Mouse (Mus musculus): ENCODE results near the gene Gucy2d.

- TF ChIP-seq RCOR1 (IDR thresholded peaks at IDR 0.05; ENCODE audit: low read depth, low read length) = no peak
- no peak for TF ChIP-seq POLR2A (IDR thresholded peaks at IDR 0.05; ENCODE audit: control insufficient read depth in 1 of 2, insufficient read depth in 1 of 2, low read depth in 1 of 2, low read length in 2 of 2, poor library complexity in 1 of 2)
- no peak for TF ChIP-seq GABPA (IDR thresholded peaks at IDR 0.05; ENCODE audit: low read depth, low read length)
- no peak for TF ChIP-seq TCF12 (IDR thresholded peaks at IDR 0.05; ENCODE audit: low read depth, low read length)
- no peak for TF ChIP-seq CTCF (IDR thresholded peaks at IDR 0.05 in 2 of 3, conservative IDR thresholded peaks at IDR 0.05 in 1 of 3; ENCODE audit: control insufficient read depth in 1 of 3, insufficient read depth in 1 of 3, low read depth in 2 of 3, low read length in 3 of 3, poor library complexity in 1 of 3, severe bottlenecking in 1 of 3)
- TF ChIP-seq EP300 (IDR thresholded peaks at IDR 0.05; ENCODE audit: low read depth in 1 of 2, low read length in 2 of 2) = no peak
- TF ChIP-seq BHLHE40 (IDR thresholded peaks at IDR 0.05; ENCODE audit: borderline replicate concordance, low read depth, low read length) = no peak
- TF ChIP-seq KAT2A (conservative IDR thresholded peaks at IDR 0.05; ENCODE audit: low read depth, low read length) = no peak
- TF ChIP-seq POLR2AphosphoS2 (IDR thresholded peaks at IDR 0.05; ENCODE audit: low read length) = no peak
- TF ChIP-seq RAD21 (IDR thresholded peaks at IDR 0.05; ENCODE audit: low read depth, low read length) = no peak
- no peak for TF ChIP-seq USF1 (IDR thresholded peaks at IDR 0.05; ENCODE audit: low read depth, low read length)
- TF ChIP-seq E2F4 (IDR thresholded peaks at IDR 0.05; ENCODE audit: borderline replicate concordance, low read depth, low read length) = no peak
- no peak for TF ChIP-seq NRF1 (IDR thresholded peaks at IDR 0.05; ENCODE audit: insufficient read depth, low read depth, low read length, poor library complexity, severe bottlenecking)
These were observed 40.3 kb downstream of the Gucy2d start for GRCm38 (mm10) chr7:98480481-98480880.
